Mouse (Mus musculus): ENCODE measurements around the gene Btrc.

Gene Btrc

GRCm38 (mm10) chr19:45474686-45475085 is 111.2 kb downstream of the Btrc start:
- no peak for DNase-seq (ENCODE audit: low spot score)

GRCm38 (mm10) chr19:45475928-45476553 is 112.5 kb downstream of the Btrc start:
- DNase-seq (ENCODE audit: low spot score) = no peak

GRCm38 (mm10) chr19:45479548-45479947 is 116.0 kb downstream of the Btrc start:
- DNase-seq (ENCODE audit: low spot score) = no peak

GRCm38 (mm10) chr19:45480490-45480889 is 117.0 kb downstream of the Btrc start:
- no peak for DNase-seq (ENCODE audit: low spot score)

- DNase-seq (ENCODE audit: low spot score) = no peak
Observed at GRCm38 (mm10) chr19:45480951-45481350, 117.4 kb downstream of the Btrc start.

GRCm38 (mm10) chr19:45483470-45483869 is 119.9 kb downstream of the Btrc start:
- no peak for DNase-seq (ENCODE audit: low spot score)

GRCm38 (mm10) chr19:45486206-45486991 is 122.9 kb downstream of the Btrc start:
- no peak for DNase-seq (ENCODE audit: low spot score)

- DNase-seq (ENCODE audit: low spot score) = no peak
Observed at GRCm38 (mm10) chr19:45486992-45487387, 123.5 kb downstream of the Btrc start.

- DNase-seq (ENCODE audit: low spot score) = no peak
Observed at GRCm38 (mm10) chr19:45489961-45490360, 126.4 kb downstream of the Btrc start.

GRCm38 (mm10) chr19:45491246-45491645 is 127.7 kb downstream of the Btrc start:
- no peak for DNase-seq (ENCODE audit: low spot score)

GRCm38 (mm10) chr19:45494121-45494775 is 130.7 kb downstream of the Btrc start:
- DNase-seq (ENCODE audit: low spot score) = no peak

- DNase-seq (ENCODE audit: low spot score) = no peak
Observed at GRCm38 (mm10) chr19:45505446-45505845, 141.9 kb downstream of the Btrc start.

- DNase-seq (ENCODE audit: low spot score) = no peak
Observed at GRCm38 (mm10) chr19:45507531-45507930, 144.0 kb downstream of the Btrc start.

GRCm38 (mm10) chr19:45510680-45511079 is 147.1 kb downstream of the Btrc start:
- no peak for DNase-seq (ENCODE audit: low spot score)

- no peak for DNase-seq (ENCODE audit: low spot score)
Observed at GRCm38 (mm10) chr19:45511406-45511805, 147.9 kb downstream of the Btrc start.

GRCm38 (mm10) chr19:45515341-45515740 is 151.8 kb downstream of the Btrc start:
- no peak for DNase-seq (ENCODE audit: low spot score)

GRCm38 (mm10) chr19:45516264-45516663 is 152.7 kb downstream of the Btrc start:
- DNase-seq (ENCODE audit: low spot score) = no peak

- no peak for DNase-seq (ENCODE audit: low spot score)
Observed at GRCm38 (mm10) chr19:45527382-45527781, 163.8 kb downstream of the Btrc start.

GRCm38 (mm10) chr19:45527931-45528534 is 164.5 kb downstream of the Btrc start:
- DNase-seq (ENCODE audit: low spot score) = no peak

- no peak for DNase-seq (ENCODE audit: low spot score)
Observed at GRCm38 (mm10) chr19:45529294-45529693, 165.8 kb downstream of the Btrc start.

GRCm38 (mm10) chr19:45530200-45530995 is 166.9 kb downstream of the Btrc start:
- DNase-seq (ENCODE audit: low spot score) = no peak

- no peak for DNase-seq (ENCODE audit: low spot score)
Observed at GRCm38 (mm10) chr19:45531554-45531953, 168.0 kb downstream of the Btrc start.
